Mouse (Mus musculus) G1E (cell line): ENCODE results near the gene Ncam2. TPM values are rescaled to one million over a fixed set of nuclear protein-coding genes. Genes with fewer than 3 reads are reported as not detected.

Experiments
- ATAC-seq: 2 replicates; pipeline ENCODE4 v1.8.0; 2016; ENCODE audit warnings: mild to moderate bottlenecking; ENCODE audit not compliant: insufficient number of reproducible peaks, poor library complexity, low FRiP score, severe bottlenecking; ENCODE audit errors: extremely low read depth
- DNase-seq: peaks from one replicate; pipeline ENCODE4 v3.0.0; 2012; ENCODE audit warnings: low spot score
- H3K27me3 ChIP-seq: 2 replicates; pipeline ENCODE4 v1.6.1; 2012; ENCODE audit warnings: mild to moderate bottlenecking, low read length, inconsistent platforms; ENCODE audit not compliant: insufficient read depth
- H3K36me3 ChIP-seq: replicated peaks from 2 replicates; pipeline ENCODE3; 2012; ENCODE audit warnings: mild to moderate bottlenecking, inconsistent platforms
- H3K4me1 ChIP-seq: 2 replicates; pipeline ENCODE4 v1.6.1; 2012; ENCODE audit warnings: low read depth, low read length, inconsistent platforms, mixed read lengths; ENCODE audit not compliant: insufficient read depth
- H3K4me3 ChIP-seq: 2 replicates; pipeline ENCODE4 v1.5.1; 2012; ENCODE audit warnings: low read depth, mild to moderate bottlenecking, inconsistent platforms, low read length, moderate library complexity, mixed read lengths
- H3K9me3 ChIP-seq: replicated peaks from 2 replicates; pipeline ENCODE4 v1.6.1; 2012; ENCODE audit warnings: inconsistent platforms
- CTCF ChIP-seq: IDR thresholded peaks from 2 replicates; pipeline ENCODE4 v1.5.1; 2012; ENCODE audit warnings: low read depth, low read length, inconsistent platforms, mixed read lengths
- GATA1 ChIP-seq: IDR thresholded peaks from 2 replicates; pipeline ENCODE4 v1.6.1; 2012; ENCODE audit warnings: borderline replicate concordance, low read length, inconsistent platforms, mixed read lengths
- GATA2 ChIP-seq: IDR thresholded peaks from 2 replicates; pipeline ENCODE4 v1.6.1; 2012; ENCODE audit warnings: low read depth, low read length, inconsistent platforms, borderline replicate concordance
- POLR2AphosphoS5 ChIP-seq: IDR thresholded peaks from 2 replicates; pipeline ENCODE4 v1.6.1; 2012; ENCODE audit warnings: low read depth, low read length, inconsistent platforms; ENCODE audit not compliant: insufficient replicate concordance
- TAL1 ChIP-seq: conservative IDR thresholded peaks from 2 replicates; pipeline ENCODE4 v1.6.1; 2012; ENCODE audit warnings: low read depth, low read length, inconsistent platforms, mixed read lengths
- polyA plus RNA-seq: library from polyadenylated mRNA; stranded (reverse); fragments of >175 nt; gene quantifications from 2 replicates; pipeline ENCODE4 v1.2.3, GENCODE M21; 2012
- total RNA-seq, 2 experiments: library from RNA; stranded (forward) in 1 of 2; stranded (reverse) in 1 of 2; fragments of 200-1000 nt in 1 of 2; fragments of >200 nt in 1 of 2; fragmentation: Nextera tagmentation in 1 of 2; gene quantifications; 2 replicates each; pipeline ENCODE4 v1.2.3; 2014 to 2017

Gene Ncam2
- total RNA-seq (2014; fragmentation: Nextera tagmentation) = not detected in 2 replicates
- total RNA-seq (2017) = 0.11 and 0.12 TPM in 2 replicates
- polyA plus RNA-seq = not detected in 2 replicates

DNA sequence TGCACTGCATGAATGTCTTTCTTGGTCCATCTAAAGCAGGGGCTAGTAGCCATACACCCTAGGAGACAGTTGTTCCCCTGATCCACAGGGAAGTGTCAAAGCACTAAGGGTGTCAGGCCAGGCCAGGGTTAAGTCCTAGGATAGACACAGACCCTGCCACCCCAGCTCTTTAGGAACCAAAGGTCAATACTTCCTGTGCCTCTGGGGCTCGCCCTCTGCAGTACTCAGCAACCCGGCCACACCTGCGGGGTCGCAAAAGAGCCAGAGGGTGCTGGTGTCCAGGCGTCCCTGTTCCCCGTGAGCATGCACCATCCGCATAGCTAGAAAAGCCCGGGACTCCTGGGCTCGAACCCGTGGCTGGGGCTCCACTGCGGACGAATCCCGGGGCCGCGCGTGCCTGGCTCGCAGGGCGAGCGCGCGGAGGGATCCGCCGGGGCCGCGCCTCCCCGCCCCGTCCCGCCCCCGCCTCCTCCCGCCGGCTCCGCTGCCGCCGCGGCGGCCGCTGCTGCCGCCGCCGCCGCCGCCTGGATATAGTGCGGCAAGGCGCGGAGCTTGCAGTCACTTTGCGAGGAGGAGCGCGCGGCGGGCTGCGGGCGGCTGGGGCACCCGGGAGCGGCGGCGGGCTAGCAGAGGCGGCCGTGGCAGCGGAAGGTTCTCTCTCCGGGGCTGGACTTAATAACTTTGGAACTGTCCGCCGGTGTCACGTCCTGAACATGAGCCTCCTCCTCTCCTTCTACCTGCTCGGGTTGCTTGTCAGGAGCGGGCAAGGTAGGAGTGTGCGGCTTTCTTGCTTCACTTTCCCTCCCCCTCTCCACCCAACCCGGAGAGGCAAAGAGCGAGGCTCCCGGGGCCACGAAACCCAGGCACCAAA is at the start of gene Ncam2:
Gene Ncam2 (plus strand): TSS at position 497 of the 871 bp plus-strand sequence.
- H3K36me3 ChIP-seq = no peaks in the 10 kb centered on the region
- no peak for TF ChIP-seq TAL1
- TF ChIP-seq GATA1 = no peak
- TF ChIP-seq POLR2AphosphoS5 = no peak
- TF ChIP-seq GATA2 = no peak
- no peak for TF ChIP-seq CTCF
- no peaks in the 10 kb centered on the region for H3K27me3 ChIP-seq
- DNase-seq (no peak), ATAC-seq (no peak)
- H3K4me1 ChIP-seq = no peaks in the 10 kb centered on the region
- H3K4me3 ChIP-seq = no peak within 1 kb of the TSS
- H3K9me3 ChIP-seq = peaks cover 12% of the 10 kb centered on the region

DNA sequence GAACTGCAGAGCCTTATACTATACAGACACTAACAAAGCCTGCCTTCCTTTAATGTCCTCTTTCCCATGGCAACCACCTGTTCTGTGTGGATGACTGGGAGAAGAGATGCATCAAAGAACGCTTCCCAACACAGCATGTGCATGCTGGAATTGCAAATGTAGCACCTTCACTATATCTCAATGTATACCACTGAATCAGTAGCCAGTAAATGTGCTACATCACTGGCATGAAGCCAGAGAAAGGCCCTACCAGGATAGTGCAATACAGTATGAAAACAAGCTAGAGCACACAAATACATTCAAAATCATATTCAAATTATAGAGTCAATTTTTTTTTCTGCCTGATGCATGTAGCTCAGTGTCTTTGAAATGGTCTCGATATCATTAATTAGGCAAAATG is 29.7 kb upstream of the Ncam2 start:
- no peak overlapping the region for H3K4me3 ChIP-seq
- TF ChIP-seq GATA2 (no peak), CTCF (no peak), POLR2AphosphoS5 (no peak), TAL1 (no peak), GATA1 (no peak)
- DNase-seq = no peak
- H3K27me3 ChIP-seq = no peaks in the 10 kb centered on the region
- no peaks in the 10 kb centered on the region for H3K9me3 ChIP-seq
- H3K4me1 ChIP-seq = no peaks in the 10 kb centered on the region
- H3K36me3 ChIP-seq = no peaks in the 10 kb centered on the region
- ATAC-seq = no peak

DNA sequence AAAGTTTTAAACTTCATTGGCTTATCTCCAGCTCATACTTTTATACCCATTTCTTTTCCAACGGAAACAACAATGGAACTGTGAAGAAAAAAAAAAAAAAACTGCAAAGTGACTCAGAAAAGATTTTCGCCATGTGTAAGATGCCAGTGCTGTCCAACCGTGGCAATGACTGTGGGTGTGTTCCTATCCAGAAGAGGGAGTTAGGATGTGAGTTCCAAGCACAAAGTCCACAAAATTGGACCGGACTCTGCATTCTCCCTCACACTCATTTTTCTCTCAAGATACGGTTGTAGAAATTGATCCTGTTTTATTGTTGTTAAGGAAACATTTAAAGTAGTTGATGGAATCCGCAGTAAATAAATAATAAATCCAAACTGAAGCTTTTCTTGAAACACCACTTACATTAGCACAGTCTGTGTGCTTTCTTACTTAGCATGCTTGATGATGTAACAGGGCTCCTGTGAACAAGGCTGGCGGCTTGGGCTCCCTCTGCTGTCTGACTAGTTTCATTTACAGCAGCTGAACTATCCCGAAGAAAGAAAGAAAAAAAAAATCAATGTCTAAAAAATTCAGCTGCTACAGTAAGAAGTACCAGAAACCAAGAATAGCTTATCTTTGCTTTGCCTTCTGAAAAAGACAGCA is 25.1 kb upstream of the Ncam2 start:
- H3K36me3 ChIP-seq = no peaks in the 10 kb centered on the region
- DNase-seq = no peak
- no peak for TF ChIP-seq TAL1
- no peak for TF ChIP-seq GATA2
- TF ChIP-seq POLR2AphosphoS5 = no peak
- no peak for TF ChIP-seq CTCF
- TF ChIP-seq GATA1 = no peak
- no peak for ATAC-seq
- H3K9me3 ChIP-seq = no peaks in the 10 kb centered on the region
- H3K4me1 ChIP-seq = no peaks in the 10 kb centered on the region
- no peaks in the 10 kb centered on the region for H3K27me3 ChIP-seq
- H3K4me3 ChIP-seq = no peak overlapping the region

DNA sequence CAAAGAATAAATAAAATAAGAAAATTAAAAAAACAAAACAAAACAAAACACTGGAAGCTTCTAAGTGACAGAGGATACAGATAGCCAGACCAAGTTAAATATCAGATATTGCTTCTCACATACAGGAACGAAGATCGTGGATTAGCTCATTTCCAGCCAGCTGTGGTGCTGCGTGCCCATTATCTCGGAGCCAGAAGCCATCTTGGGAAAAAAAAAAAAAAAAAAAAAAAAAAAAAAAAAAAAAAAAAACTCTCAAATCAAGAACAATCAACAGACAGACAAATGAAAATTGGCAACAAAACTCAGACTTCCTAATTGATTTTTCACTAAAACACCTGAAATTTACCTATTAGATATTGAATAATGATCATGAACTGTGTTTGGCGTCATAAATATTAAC is 20.7 kb upstream of the Ncam2 start:
- TF ChIP-seq CTCF = no peak
- no peak for TF ChIP-seq POLR2AphosphoS5
- TF ChIP-seq GATA2 = no peak
- no peak for TF ChIP-seq GATA1
- no peak overlapping the region for H3K4me3 ChIP-seq
- ATAC-seq (no peak), DNase-seq (no peak)
- H3K36me3 ChIP-seq = no peaks in the 10 kb centered on the region
- H3K27me3 ChIP-seq = no peaks in the 10 kb centered on the region
- no peaks in the 10 kb centered on the region for H3K9me3 ChIP-seq
- no peaks in the 10 kb centered on the region for H3K4me1 ChIP-seq

DNA sequence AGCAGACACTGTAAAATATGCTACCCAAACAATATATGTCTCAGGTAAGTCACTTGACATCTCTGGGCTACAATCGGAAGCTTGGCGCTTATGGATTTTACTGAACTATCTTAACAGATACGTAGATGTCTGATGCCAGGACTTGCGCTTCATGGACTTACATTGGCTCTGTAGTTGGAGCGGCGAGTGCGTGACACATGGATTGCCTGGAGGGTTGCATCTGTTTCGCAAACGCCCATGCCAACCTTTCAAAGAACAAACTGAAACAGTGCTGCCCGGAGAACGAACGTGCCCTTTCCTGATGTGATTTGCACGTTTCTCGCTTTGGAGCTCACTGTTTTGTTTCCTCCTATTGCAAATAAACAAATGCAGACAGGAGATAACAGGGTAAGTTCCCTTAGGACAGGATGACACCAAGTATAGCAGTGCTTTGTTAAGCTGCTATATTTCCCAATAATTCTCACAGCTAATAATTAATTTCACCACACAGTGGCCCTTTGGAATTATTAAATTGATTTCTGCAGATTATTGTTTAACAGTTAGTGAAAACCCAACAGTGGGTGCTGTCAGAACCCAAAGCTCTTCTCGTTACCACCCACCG is 12.8 kb upstream of the Ncam2 start:
- H3K27me3 ChIP-seq = no peaks in the 10 kb centered on the region
- DNase-seq = no peak
- no peaks in the 10 kb centered on the region for H3K9me3 ChIP-seq
- H3K4me3 ChIP-seq = no peak overlapping the region
- H3K36me3 ChIP-seq = no peaks in the 10 kb centered on the region
- H3K4me1 ChIP-seq = no peaks in the 10 kb centered on the region
- no peak for TF ChIP-seq POLR2AphosphoS5
- no peak for ATAC-seq

DNA sequence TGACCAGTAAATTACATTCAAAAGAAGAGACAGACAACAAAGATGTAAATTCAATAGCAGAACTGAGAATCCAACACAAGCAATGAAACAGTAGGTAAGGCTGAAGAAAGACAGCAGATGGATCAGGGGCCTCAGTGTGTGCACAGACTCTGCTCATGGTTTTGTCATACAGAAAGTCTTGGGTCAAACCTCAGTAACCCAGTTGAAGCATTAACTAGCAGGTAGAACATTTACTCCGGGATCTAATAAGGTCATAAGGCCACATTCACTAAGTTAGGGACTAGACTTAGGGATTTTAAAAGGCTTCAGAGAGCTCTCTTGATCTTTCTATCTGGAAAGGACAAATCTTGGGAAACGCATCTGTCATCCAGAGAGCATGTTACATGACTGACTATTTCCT is 8.9 kb upstream of the Ncam2 start:
- Histone ChIP-seq H3K9me3 (no peaks in the 10 kb centered on the region), H3K4me3 (no peak overlapping the region), H3K4me1 (no peaks in the 10 kb centered on the region), H3K27me3 (no peaks in the 10 kb centered on the region), H3K36me3 (no peaks in the 10 kb centered on the region)
- DNase-seq (no peak), ATAC-seq (no peak)
- no peak for TF ChIP-seq TAL1
- TF ChIP-seq CTCF = no peak
- no peak for TF ChIP-seq POLR2AphosphoS5
- no peak for TF ChIP-seq GATA2
- no peak for TF ChIP-seq GATA1
